In the genomic region with DNA sequence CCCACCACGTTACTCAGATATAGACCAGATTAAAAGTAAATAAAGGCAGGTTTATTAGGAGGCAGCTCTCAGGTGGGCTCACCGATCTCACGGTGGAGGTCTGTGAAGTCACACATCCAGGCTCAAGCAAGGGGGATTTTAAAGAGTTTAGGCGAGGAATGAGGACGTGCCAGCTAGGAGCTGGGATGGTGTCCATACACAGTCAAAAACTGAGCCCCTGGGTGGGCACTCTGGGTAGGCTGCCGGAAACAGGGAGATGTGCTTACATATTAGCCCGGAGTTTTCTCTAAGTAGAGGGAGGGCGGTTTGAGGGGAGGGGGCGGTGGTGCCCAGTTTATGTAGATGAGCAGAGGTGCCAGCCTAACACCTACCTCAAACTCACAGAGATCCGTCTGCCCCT, we compare ENCODE assay signal across 8 mouse cellular contexts. TPM values are rescaled to one million over a fixed set of nuclear protein-coding genes. Genes with fewer than 3 reads are reported as not detected.
A peak's percentile ranks its signal among the peaks of the same experiment; 100 is the strongest.
DNase-seq lines count a peak whose midpoint lies in the region; ATAC-seq and TF ChIP-seq lines count a peak whose summit lies in the region.

No protein-coding gene starts in this region.

- H3K27me3 ChIP-seq in heart, embryonic 12.5 days (replicated peaks): peaks cover 10% of the 10 kb centered on the region
- H3K27me3 ChIP-seq in MEL (ENCODE audit: control insufficient read depth in 1 of 2, insufficient read depth in 2 of 2, low read length in 2 of 2): no peaks in the 10 kb centered on the region
- no peaks in the 10 kb centered on the region for H3K27me3 ChIP-seq in heart, embryonic 16.5 days (ENCODE audit: control insufficient read depth, insufficient read depth, low read length)
- no peaks in the 10 kb centered on the region for H3K27me3 ChIP-seq in liver, postnatal 0 days (ENCODE audit: insufficient read depth, low read length)

- H3K79me2 ChIP-seq in MEL (ENCODE audit: control insufficient read depth, insufficient read depth, low read length, poor library complexity): 0 out of 2 replicates have a peak, but pooled peaks cover 1% of the 10 kb centered on the region

- WGBS in heart, embryonic 12.5 days: 57% methylated on average over 10 of the region's 10 CpGs
- WGBS in heart, embryonic 16.5 days: 49% methylated on average over 10 of the region's 10 CpGs
- 47% methylated on average over 10 of the region's 10 CpGs for WGBS in liver, postnatal 0 days (ENCODE audit: insufficient replicate concordance)

- TF ChIP-seq POLR2A in MEL (IDR thresholded peaks at IDR 0.05; ENCODE audit: control insufficient read depth in 1 of 2, insufficient read depth in 1 of 2, low read depth in 1 of 2, low read length in 2 of 2, poor library complexity in 1 of 2): no peak

- peak overlapping the region; percentile 82 for H3K4me2 ChIP-seq in heart, embryonic 12.5 days
- peak overlapping the region; percentile 74 for H3K4me2 ChIP-seq in heart, embryonic 16.5 days (ENCODE audit: low read depth, low read length)
- H3K4me2 ChIP-seq in liver, postnatal 0 days (ENCODE audit: low read depth, low read length): peak overlapping the region; percentile 79

- TF ChIP-seq EP300 in MEL (IDR thresholded peaks at IDR 0.05; ENCODE audit: low read depth in 1 of 2, low read length in 2 of 2): no peak
- no peak for TF ChIP-seq EP300 in liver, postnatal 0 days (IDR thresholded peaks at IDR 0.05; ENCODE audit: low read depth)

- no peaks in the 10 kb centered on the region for H3K36me3 ChIP-seq in heart, embryonic 12.5 days
- peaks cover 0 to 15% of the 10 kb centered on the region in 2 experiments; a peak in 2 of 4 replicates for H3K36me3 ChIP-seq in MEL (ENCODE audit: control insufficient read depth in 1 of 2, insufficient read depth in 2 of 2, low read length in 2 of 2)
- no peaks in the 10 kb centered on the region for H3K36me3 ChIP-seq in heart, embryonic 16.5 days (ENCODE audit: control insufficient read depth, insufficient read depth)
- H3K36me3 ChIP-seq in liver, postnatal 0 days (replicated peaks; ENCODE audit: insufficient read depth, low read length): no peaks in the 10 kb centered on the region

- no peak for TF ChIP-seq RAD21 in MEL (IDR thresholded peaks at IDR 0.05; ENCODE audit: low read depth, low read length)

- H3K4me1 ChIP-seq in heart, embryonic 12.5 days (replicated peaks): peaks cover 15% of the 10 kb centered on the region
- H3K4me1 ChIP-seq in MEL (ENCODE audit: control insufficient read depth in 1 of 2, insufficient read depth in 2 of 2, low read length in 2 of 2): peaks cover 11 to 18% of the 10 kb centered on the region in 2 experiments
- H3K4me1 ChIP-seq in heart, embryonic 16.5 days (ENCODE audit: control insufficient read depth, insufficient read depth, low read length): peaks cover 9% of the 10 kb centered on the region
- peaks cover 17% of the 10 kb centered on the region for H3K4me1 ChIP-seq in liver, postnatal 0 days (ENCODE audit: insufficient read depth)

- no peaks in the 10 kb centered on the region for H3K9me3 ChIP-seq in heart, embryonic 12.5 days (replicated peaks)
- no peaks in the 10 kb centered on the region for H3K9me3 ChIP-seq in MEL (replicated peaks; ENCODE audit: insufficient read depth, low read length)
- no peaks in the 10 kb centered on the region for H3K9me3 ChIP-seq in heart, embryonic 16.5 days (replicated peaks; ENCODE audit: control insufficient read depth, low read length)
- H3K9me3 ChIP-seq in liver, postnatal 0 days (ENCODE audit: low read length): no peaks in the 10 kb centered on the region

- peak overlapping the region; percentile 84 for H3K9ac ChIP-seq in heart, embryonic 12.5 days
- H3K9ac ChIP-seq in MEL (ENCODE audit: control insufficient read depth, low read depth, low read length, poor library complexity, severe bottlenecking): no peak overlapping the region
- peak overlapping the region; percentile 93 for H3K9ac ChIP-seq in heart, embryonic 16.5 days (ENCODE audit: low read length)
- H3K9ac ChIP-seq in liver, postnatal 0 days (replicated peaks): peak overlapping the region; percentile 75

- peak overlapping the region; percentile 72 for H3K4me3 ChIP-seq in heart, embryonic 12.5 days
- peak overlapping the region; percentile 61 to 94 for H3K4me3 ChIP-seq in MEL (ENCODE audit: control insufficient read depth in 1 of 2, insufficient read depth in 1 of 2, low read depth in 2 of 2, low read length in 2 of 2)
- peak overlapping the region; percentile 75 for H3K4me3 ChIP-seq in heart, embryonic 16.5 days (ENCODE audit: low read length)
- H3K4me3 ChIP-seq in liver, postnatal 0 days (ENCODE audit: low read depth, low read length): peak overlapping the region; percentile 51

- no peak for TF ChIP-seq CTCF in MEL (IDR thresholded peaks at IDR 0.05 in 2 of 3, conservative IDR thresholded peaks at IDR 0.05 in 1 of 3; ENCODE audit: control insufficient read depth in 1 of 3, insufficient read depth in 1 of 3, low read depth in 2 of 3, low read length in 3 of 3, poor library complexity in 1 of 3, severe bottlenecking in 1 of 3)
- no peak for TF ChIP-seq CTCF in liver, postnatal 0 days (IDR thresholded peaks at IDR 0.05; ENCODE audit: low read depth)

- no peak for DNase-seq in heart, postnatal 4 days
- no peak for DNase-seq in MEL (ENCODE audit: low read depth, low spot score)
- DNase-seq in liver, postnatal 0 days: no peak
- DNase-seq in adrenal gland, adult 18-20 months (ENCODE audit: low spot score in 2 of 2): no peak
- DNase-seq in retina, postnatal 1 day: no peak
- DNase-seq in frontal cortex, postnatal 10 days (ENCODE audit: low spot score in 2 of 2): no peak

- no peak for ATAC-seq in heart, embryonic 12.5 days (ENCODE audit: insufficient number of reproducible peaks, low FRiP score)
- no peak for ATAC-seq in heart, embryonic 16.5 days (replicated peaks; ENCODE audit: extremely low read depth, insufficient read depth, low FRiP score)
- ATAC-seq in liver, postnatal 0 days: no peak

- no peak overlapping the region for H3K27ac ChIP-seq in heart, embryonic 12.5 days (ENCODE audit: poor library complexity, severe bottlenecking)
- H3K27ac ChIP-seq in MEL (ENCODE audit: control insufficient read depth, low read depth, low read length): no peak overlapping the region
- H3K27ac ChIP-seq in heart, embryonic 16.5 days (ENCODE audit: low read length): no peak overlapping the region
- peak overlapping the region; percentile 87 for H3K27ac ChIP-seq in liver, postnatal 0 days (ENCODE audit: low read depth)

TF ChIP-seq in MEL, 35 proteins besides CTCF, POLR2A, EP300 and RAD21:
- TF ChIP-seq USF1 (IDR thresholded peaks at IDR 0.05; ENCODE audit: low read depth, low read length): no peak
- TF ChIP-seq E2F4 (IDR thresholded peaks at IDR 0.05; ENCODE audit: borderline replicate concordance, low read depth, low read length): no peak
- TF ChIP-seq SIN3A (IDR thresholded peaks at IDR 0.05; ENCODE audit: low read length): no peak
- TF ChIP-seq UBTF (IDR thresholded peaks at IDR 0.05; ENCODE audit: borderline replicate concordance, insufficient read depth, low read depth, low read length): no peak
- TF ChIP-seq ZKSCAN1 (IDR thresholded peaks at IDR 0.05; ENCODE audit: low read depth, low read length): no peak
- TF ChIP-seq JUND (IDR thresholded peaks at IDR 0.05; ENCODE audit: low read depth, low read length): no peak
- no peak for TF ChIP-seq TCF12 (IDR thresholded peaks at IDR 0.05; ENCODE audit: low read depth, low read length)
- TF ChIP-seq MEF2A (IDR thresholded peaks at IDR 0.05; ENCODE audit: extremely low read depth, insufficient replicate concordance, low read depth, low read length, poor library complexity, severe bottlenecking): no peak
- TF ChIP-seq GATA1 (IDR thresholded peaks at IDR 0.05; ENCODE audit: low read depth, low read length): no peak
- no peak for TF ChIP-seq ZMIZ1 (IDR thresholded peaks at IDR 0.05; ENCODE audit: low read depth, low read length)
- no peak for TF ChIP-seq USF2 (IDR thresholded peaks at IDR 0.05; ENCODE audit: borderline replicate concordance in 1 of 2, insufficient read depth in 1 of 2, low read depth in 1 of 2, low read length in 2 of 2)
- no peak for TF ChIP-seq SMC3 (IDR thresholded peaks at IDR 0.05; ENCODE audit: low read depth, low read length)
- no peak for TF ChIP-seq MXI1 (IDR thresholded peaks at IDR 0.05; ENCODE audit: low read depth, low read length)

RNA-seq across cellular contexts. Expression of gene Rusc2, which starts 0.8 kb away (rescaled TPM):
- polyA plus RNA-seq in heart, embryonic 12.5 days (2016; fragmentation: Nextera tagmentation; extraction: Ambion mirVana): 14.1 and 15.7 TPM in 2 replicates
- 10 to 100 TPM; 39.5 to 41.2 TPM for total RNA-seq in heart, postnatal 4 days (2021)
- total RNA-seq in MEL (2012; rRNA removed): 2.4 and 4.7 TPM in 2 replicates
- polyA plus RNA-seq in MEL (2012; ENCODE audit: insufficient read depth in 1 of 2, insufficient read length in 2 of 2, low read depth in 1 of 2, low replicate concordance in 2 of 2, missing spikeins in 1 of 2): 1 to 10 TPM in 1 of 2 experiments, not detected in 1; 7.3 TPM
- polyA plus RNA-seq in heart, embryonic 16.5 days (2015; fragmentation: Nextera tagmentation; extraction: Ambion mirVana): 12.4 and 17.2 TPM in 2 replicates
- polyA plus RNA-seq in liver, postnatal 0 days (2015; fragmentation: Nextera tagmentation; extraction: Ambion mirVana): 1.9 and 2.1 TPM in 2 replicates
- 10 to 100 TPM; 36.9 to 39.9 TPM for total RNA-seq in adrenal gland, adult 18-20 months (2021)

RNA-seq across cellular contexts. Expression of gene Fam166b, which starts 48.0 kb away (rescaled TPM):
- polyA plus RNA-seq in heart, embryonic 12.5 days (2016; fragmentation: Nextera tagmentation; extraction: Ambion mirVana): 0.14 TPM in 1 of 2 replicates, not detected in the other
- total RNA-seq in heart, postnatal 4 days (2021): not detected
- not detected in 2 replicates for total RNA-seq in MEL (2012; rRNA removed)
- not detected for polyA plus RNA-seq in MEL (2012; ENCODE audit: insufficient read depth in 1 of 2, insufficient read length in 2 of 2, low read depth in 1 of 2, low replicate concordance in 2 of 2, missing spikeins in 1 of 2)
- polyA plus RNA-seq in heart, embryonic 16.5 days (2015; fragmentation: Nextera tagmentation; extraction: Ambion mirVana): 0.21 and 0.31 TPM in 2 replicates
- 0.14 TPM in 1 of 2 replicates, not detected in the other for polyA plus RNA-seq in liver, postnatal 0 days (2015; fragmentation: Nextera tagmentation; extraction: Ambion mirVana)
- total RNA-seq in adrenal gland, adult 18-20 months (2021): not detected
